Mouse (Mus musculus) embryonic facial prominence, embryonic 10.5 days (tissue): ENCODE data around the gene Nars2. TPM values are rescaled to one million over a fixed set of nuclear protein-coding genes. Genes with fewer than 3 reads are reported as not detected.

ENCODE experiments used
- DNase-seq: peaks from one replicate; pipeline ENCODE4 v3.0.0-alpha.2; 2017; ENCODE audit warnings: low spot score
- H3K27ac ChIP-seq: fragments of 300-500 bp; sonication (generic); replicated peaks from 2 replicates; pipeline ENCODE4 v1.5.1; 2016; ENCODE audit warnings: mild to moderate bottlenecking
- H3K27me3 ChIP-seq: fragments of 300-500 bp; sonication (generic); replicated peaks from 2 replicates; pipeline ENCODE4 v1.6.1; 2016; ENCODE audit warnings: low read depth, mild to moderate bottlenecking; ENCODE audit not compliant: poor library complexity, severe bottlenecking
- H3K36me3 ChIP-seq: fragments of 300-500 bp; sonication (generic); replicated peaks from 2 replicates; pipeline ENCODE4 v1.6.1; 2016; ENCODE audit warnings: mild to moderate bottlenecking, moderate library complexity
- H3K4me1 ChIP-seq: fragments of 300-500 bp; sonication (generic); 2 replicates; pipeline ENCODE4 v1.6.1; 2016
- H3K4me3 ChIP-seq: fragments of 300-500 bp; sonication (generic); 2 replicates; pipeline ENCODE4 v1.5.1; 2016; ENCODE audit warnings: mild to moderate bottlenecking, moderate library complexity
- H3K9me3 ChIP-seq: fragments of 300-500 bp; sonication (generic); 2 replicates; pipeline ENCODE4 v1.6.1; 2016; ENCODE audit warnings: mild to moderate bottlenecking
- WGBS: fragments of 180-500 bp; shearing (Covaris S2); methylation state at CpG from one replicate; pipeline ENCODE4 v1.1.7; 2016; 5-methylcytosine and 5-hydroxymethylcytosine counted together
- polyA plus RNA-seq: library from polyadenylated mRNA; unstranded; fragments of >200 nt; fragmentation: Nextera tagmentation; extraction: Ambion mirVana; gene quantifications from 2 replicates; pipeline ENCODE4 v1.2.1, GENCODE M21; 2016

The Nars2 gene
- polyA plus RNA-seq, 1 experiment from 2014 or later, result 26.3 TPM

DNA sequence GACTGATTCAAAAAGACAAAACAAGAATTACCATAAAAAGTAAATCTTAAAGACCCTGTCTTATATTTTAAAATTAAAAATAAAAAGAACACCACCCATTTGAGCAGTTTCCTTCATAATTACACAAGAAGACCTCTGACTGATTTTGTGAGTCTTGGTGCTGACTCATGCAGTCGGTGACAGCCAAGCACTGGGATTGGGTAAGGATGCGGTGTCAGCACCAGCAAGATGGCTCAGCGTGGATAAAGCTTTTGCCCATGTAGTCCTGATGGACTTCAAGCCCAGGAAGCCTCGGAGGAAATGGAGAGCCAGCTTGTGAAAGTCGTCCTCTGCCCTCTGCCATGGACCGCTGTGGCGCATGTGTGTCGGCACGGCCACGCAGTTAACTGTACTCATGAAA, 77.8 kb downstream of the Nars2 start:
- no peak for DNase-seq
- H3K27me3 ChIP-seq, result no peaks in the 10 kb centered on the region
- no peaks in the 10 kb centered on the region for H3K4me1 ChIP-seq
- no peak overlapping the region for H3K27ac ChIP-seq
- no peak overlapping the region for H3K4me3 ChIP-seq
- WGBS, result 93% methylated on average over 10 of the region's 10 CpGs
- no peaks in the 10 kb centered on the region for H3K9me3 ChIP-seq
- peaks cover 13% of the 10 kb centered on the region; the same call in 1 of the 2 replicates for H3K36me3 ChIP-seq

GRCm38 (mm10) chr7:97032412-97032811, 81.1 kb downstream of the Nars2 start:
- Histone ChIP-seq H3K9me3 (no peaks in the 10 kb centered on the region), H3K4me1 (no peaks in the 10 kb centered on the region), H3K27ac (no peak overlapping the region), H3K27me3 (no peaks in the 10 kb centered on the region), H3K36me3 (peaks cover 6% of the 10 kb centered on the region; the same call in 1 of the 2 replicates), H3K4me3 (no peak overlapping the region)
- DNase-seq, result no peak
- WGBS, result 78% methylated on average over 2 of the region's 2 CpGs

DNA sequence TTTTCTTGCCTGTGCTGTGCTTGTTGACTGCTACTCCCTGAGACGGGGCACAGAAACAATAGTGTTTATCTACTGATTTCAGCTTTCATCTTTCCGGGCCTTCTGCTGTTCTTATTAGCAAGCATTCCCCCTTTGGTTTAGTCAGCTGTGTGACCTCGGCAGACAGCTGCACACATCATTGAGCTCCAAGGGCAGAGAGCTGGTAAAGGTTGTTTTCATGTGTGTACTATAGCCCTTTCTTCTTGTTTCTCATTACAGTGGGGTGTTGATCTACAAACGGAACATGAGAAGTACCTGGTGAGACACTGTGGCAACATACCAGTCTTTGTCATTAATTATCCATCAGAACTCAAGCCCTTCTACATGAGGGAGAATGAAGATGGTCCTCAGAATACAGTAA, 88.3 kb downstream of the Nars2 start:
- Histone ChIP-seq H3K27me3 (no peaks in the 10 kb centered on the region), H3K9me3 (no peaks in the 10 kb centered on the region), H3K4me3 (no peak overlapping the region), H3K27ac (no peak overlapping the region), H3K36me3 (peaks cover 20% of the 10 kb centered on the region), H3K4me1 (no peaks in the 10 kb centered on the region)
- 73% methylated on average over 4 of the region's 4 CpGs for WGBS
- no peak for DNase-seq

DNA sequence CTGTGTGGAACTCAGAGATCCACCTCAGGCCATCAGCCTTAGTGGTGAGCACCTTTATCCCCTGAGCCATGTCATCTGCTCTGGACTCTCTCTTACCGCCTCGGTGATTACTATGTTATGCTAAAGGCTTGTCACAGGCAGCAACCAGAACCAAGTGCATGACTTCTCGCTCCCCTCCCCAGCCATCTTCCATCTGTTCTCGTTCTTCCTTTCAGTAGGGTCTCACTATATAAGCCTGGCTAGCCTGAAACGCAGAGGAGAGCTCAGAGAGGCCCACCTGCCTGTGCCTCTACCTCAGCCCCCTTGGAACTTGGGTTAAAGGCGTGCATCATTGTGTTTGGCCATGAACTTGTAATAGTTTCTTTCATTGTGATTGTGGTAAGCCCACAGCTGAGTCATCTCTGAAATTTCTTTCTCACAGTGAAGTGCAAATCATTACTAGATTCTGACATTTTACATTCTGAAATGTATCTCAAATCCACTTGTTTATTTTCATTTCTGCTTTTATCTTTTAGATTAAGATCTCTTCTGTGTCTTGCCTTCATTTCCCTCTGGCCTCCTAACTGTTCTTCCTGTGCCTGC, 90.7 kb downstream of the Nars2 start:
- WGBS, result 89% methylated on average over 6 of the region's 6 CpGs
- DNase-seq, result no peak

GRCm38 (mm10) chr7:97042981-97043380, 91.7 kb downstream of the Nars2 start:
- WGBS, result 90% methylated on average over 1 of the region's 1 CpGs
- peak; percentile 13 for DNase-seq
- Histone ChIP-seq H3K36me3 (peaks cover 27% of the 10 kb centered on the region), H3K27ac (no peak overlapping the region), H3K4me1 (no peaks in the 10 kb centered on the region), H3K4me3 (no peak overlapping the region), H3K27me3 (no peaks in the 10 kb centered on the region), H3K9me3 (no peaks in the 10 kb centered on the region)

More for the DNA sequence above, 90.7 kb downstream of the Nars2 start:
- Histone ChIP-seq H3K27ac (no peak overlapping the region), H3K27me3 (no peaks in the 10 kb centered on the region), H3K36me3 (peaks cover 27% of the 10 kb centered on the region), H3K4me1 (no peaks in the 10 kb centered on the region), H3K4me3 (no peak overlapping the region), H3K9me3 (no peaks in the 10 kb centered on the region)

DNA sequence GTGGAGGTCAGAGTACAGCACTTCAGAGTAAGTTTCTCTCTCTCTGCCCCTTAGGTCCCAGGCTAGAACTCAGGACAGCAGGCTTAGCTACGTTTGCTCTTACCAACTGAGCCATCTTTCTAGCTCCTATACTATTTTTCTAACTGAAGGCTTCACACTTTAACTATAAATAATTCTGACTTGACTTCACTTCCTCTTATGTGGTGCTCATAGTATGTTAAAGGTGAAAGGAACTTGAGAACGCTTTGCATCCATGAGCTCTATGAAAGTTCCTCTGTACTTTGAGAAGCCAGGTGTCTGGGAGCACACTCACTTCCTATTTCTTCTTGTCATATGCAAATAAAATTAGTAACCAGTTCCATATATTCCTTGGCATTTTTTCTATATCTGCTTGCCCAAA, 109.7 kb downstream of the Nars2 start:
- no peak for DNase-seq
- H3K36me3 ChIP-seq, result peaks cover 9% of the 10 kb centered on the region
- no peak overlapping the region for H3K27ac ChIP-seq
- no peak overlapping the region for H3K4me3 ChIP-seq
- H3K9me3 ChIP-seq, result no peaks in the 10 kb centered on the region
- 90% methylated on average over 2 of the region's 2 CpGs for WGBS
- no peaks in the 10 kb centered on the region for H3K27me3 ChIP-seq
- no peaks in the 10 kb centered on the region for H3K4me1 ChIP-seq

DNA sequence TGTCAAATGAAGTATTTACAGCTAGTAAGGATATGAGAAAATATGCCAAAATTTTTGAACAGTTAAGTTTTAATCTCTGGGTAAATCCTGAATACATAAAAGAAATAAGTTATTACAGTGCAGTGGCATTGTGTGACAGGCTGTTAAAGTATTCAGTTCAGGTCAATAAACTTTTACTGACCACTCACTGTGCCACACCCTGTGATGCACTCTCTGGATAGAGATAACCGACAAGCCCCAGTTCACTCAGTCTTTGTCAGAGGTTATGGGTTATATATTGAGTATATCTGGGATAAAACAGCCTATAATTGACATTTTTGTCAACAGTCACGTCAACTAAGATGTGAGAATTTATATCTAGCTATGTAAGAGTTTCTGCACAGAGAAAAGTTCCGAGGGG, 120.2 kb downstream of the Nars2 start:
- WGBS, result 91% methylated on average over 3 of the region's 3 CpGs
- no peaks in the 10 kb centered on the region for H3K36me3 ChIP-seq

DNA sequence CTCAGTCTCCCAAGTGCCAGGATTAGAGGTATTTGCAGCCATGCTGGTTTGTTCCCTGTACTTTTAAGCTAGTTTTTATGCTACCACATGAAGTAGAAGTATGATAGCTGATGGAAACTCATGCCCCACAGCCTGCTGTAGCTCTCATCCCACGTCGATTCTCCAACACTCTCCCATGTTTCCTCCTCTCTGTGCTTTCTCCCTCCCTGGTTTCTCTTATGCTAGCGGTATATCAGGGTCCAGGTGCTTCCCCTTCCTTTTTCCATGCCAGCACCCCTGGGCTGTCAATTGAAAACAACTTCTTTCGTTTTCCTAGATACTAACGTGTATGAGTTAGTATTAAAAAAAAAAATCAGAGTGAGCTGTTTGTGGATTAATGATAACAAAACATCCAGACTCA, 120.8 kb downstream of the Nars2 start:
- Histone ChIP-seq H3K9me3 (no peaks in the 10 kb centered on the region), H3K27ac (no peak overlapping the region), H3K4me1 (peaks cover 9% of the 10 kb centered on the region), H3K36me3 (no peaks in the 10 kb centered on the region), H3K27me3 (no peaks in the 10 kb centered on the region), H3K4me3 (no peak overlapping the region)
- 87% methylated on average over 5 of the region's 5 CpGs for WGBS
- DNase-seq, result no peak

More for the DNA sequence above, 120.2 kb downstream of the Nars2 start:
- H3K27ac ChIP-seq, result no peak overlapping the region
- H3K9me3 ChIP-seq, result no peaks in the 10 kb centered on the region
- no peaks in the 10 kb centered on the region for H3K27me3 ChIP-seq
- no peak overlapping the region for H3K4me3 ChIP-seq
- no peak for DNase-seq
- peaks cover 4% of the 10 kb centered on the region for H3K4me1 ChIP-seq

DNA sequence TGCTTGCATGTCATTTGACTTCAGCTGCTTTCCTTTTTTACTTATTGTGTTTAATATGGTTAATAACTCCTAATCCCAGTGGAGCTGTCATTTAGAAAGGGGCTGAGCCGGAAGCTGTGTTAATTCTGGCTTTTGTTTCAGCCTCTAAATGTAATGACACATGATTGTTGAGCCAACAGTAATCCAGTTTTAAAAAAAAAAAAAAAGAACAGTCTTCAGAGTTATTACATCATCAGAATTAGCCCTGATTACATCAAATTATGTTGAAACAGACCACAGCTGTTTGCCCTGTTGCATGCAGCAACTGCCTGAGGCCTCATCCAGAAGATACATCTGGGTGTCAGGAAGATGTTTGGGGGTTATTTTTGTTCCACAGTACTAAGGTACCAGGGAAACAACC, 123.7 kb downstream of the Nars2 start:
- WGBS, result 54% methylated on average over 1 of the region's 1 CpGs
- no peaks in the 10 kb centered on the region for H3K9me3 ChIP-seq
- no peak for DNase-seq
- H3K36me3 ChIP-seq, result no peaks in the 10 kb centered on the region
- no peak overlapping the region for H3K4me3 ChIP-seq
- H3K27ac ChIP-seq, result no peak overlapping the region
- peaks cover 14% of the 10 kb centered on the region for H3K4me1 ChIP-seq
- H3K27me3 ChIP-seq, result no peaks in the 10 kb centered on the region; the same call in 1 of the 2 replicates

- Histone ChIP-seq H3K36me3 (no peaks in the 10 kb centered on the region), H3K9me3 (no peaks in the 10 kb centered on the region), H3K27me3 (no peaks in the 10 kb centered on the region; the same call in 1 of the 2 replicates), H3K4me1 (peaks cover 20% of the 10 kb centered on the region), H3K4me3 (no peak overlapping the region), H3K27ac (no peak overlapping the region)
- DNase-seq, result no peak
Observed at GRCm38 (mm10) chr7:97076977-97077376, 125.7 kb downstream of the Nars2 start.

DNA sequence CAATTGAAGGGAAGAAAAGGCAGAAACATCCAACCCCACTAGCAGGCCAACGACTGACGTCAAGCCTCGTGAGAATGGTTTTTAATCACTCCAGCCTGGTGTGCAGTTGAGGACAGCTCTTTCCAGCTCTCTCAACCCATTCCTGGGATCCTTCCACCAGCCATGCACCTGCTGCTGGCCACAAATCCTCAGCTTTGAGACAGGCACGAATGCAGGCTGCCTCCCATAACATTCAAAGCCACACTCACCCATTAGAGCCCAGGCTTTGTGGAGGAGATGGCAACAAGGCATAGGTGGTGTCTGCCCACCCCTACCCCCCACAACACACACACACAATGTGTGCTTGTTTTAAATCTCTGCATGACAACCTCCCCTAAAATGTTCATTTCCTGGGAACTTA, 127.4 kb downstream of the Nars2 start:
- no peaks in the 10 kb centered on the region for H3K9me3 ChIP-seq
- DNase-seq, result no peak
- H3K36me3 ChIP-seq, result no peaks in the 10 kb centered on the region
- peaks cover 35% of the 10 kb centered on the region for H3K4me1 ChIP-seq
- 49% methylated on average over 4 of the region's 4 CpGs for WGBS
- no peaks in the 10 kb centered on the region; the same call in 1 of the 2 replicates for H3K27me3 ChIP-seq
- H3K27ac ChIP-seq, result no peak overlapping the region
- H3K4me3 ChIP-seq, result no peak overlapping the region

- WGBS, result 18% methylated on average over 6 of the region's 6 CpGs
- Histone ChIP-seq H3K27ac (no peak overlapping the region), H3K4me1 (peaks cover 40% of the 10 kb centered on the region), H3K36me3 (no peaks in the 10 kb centered on the region), H3K4me3 (no peak overlapping the region), H3K9me3 (no peaks in the 10 kb centered on the region), H3K27me3 (no peaks in the 10 kb centered on the region; the same call in 1 of the 2 replicates)
- no peak for DNase-seq
Observed at GRCm38 (mm10) chr7:97079145-97079544, 127.8 kb downstream of the Nars2 start.

DNA sequence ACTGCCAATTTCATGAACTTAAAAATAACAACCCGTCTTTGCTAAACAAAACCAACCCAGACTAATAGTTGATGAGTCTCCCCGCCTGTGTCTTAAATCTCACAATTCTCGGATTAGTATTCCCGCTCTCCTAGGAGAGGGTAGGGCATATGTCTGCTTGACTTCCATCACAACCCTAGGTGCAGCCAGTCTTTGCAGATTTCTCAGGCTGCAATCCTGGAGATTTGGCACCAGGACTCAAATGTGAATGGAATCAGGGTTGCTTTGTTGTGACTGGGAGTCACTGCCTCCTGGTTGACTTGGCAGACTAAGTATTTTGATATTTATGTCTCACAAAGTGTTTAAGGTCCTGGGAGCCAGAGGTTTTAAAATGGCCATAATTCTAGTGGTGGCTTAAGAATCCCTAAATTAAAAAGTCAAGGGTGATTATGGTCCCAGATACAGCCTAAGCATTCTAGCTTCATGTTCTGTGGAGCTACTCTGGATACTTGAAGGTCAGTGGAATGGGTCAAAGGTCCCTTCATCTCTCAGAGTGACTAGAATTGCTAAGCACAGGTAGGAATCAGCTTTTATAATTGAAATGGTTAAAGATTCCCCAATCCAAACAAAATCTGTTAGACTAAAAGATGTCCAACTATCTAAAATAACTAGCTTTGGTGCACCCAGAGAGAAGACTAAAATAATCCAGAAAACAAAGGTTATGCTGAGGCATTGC, 128.5 kb downstream of the Nars2 start:
- Histone ChIP-seq H3K4me3 (no peak overlapping the region), H3K36me3 (no peaks in the 10 kb centered on the region), H3K4me1 (peaks cover 42% of the 10 kb centered on the region), H3K27ac (no peak overlapping the region), H3K9me3 (no peaks in the 10 kb centered on the region), H3K27me3 (no peaks in the 10 kb centered on the region; the same call in 1 of the 2 replicates)
- 75% methylated on average over 4 of the region's 4 CpGs for WGBS
- DNase-seq, result no peak
